Mouse (Mus musculus) lung, embryonic 14.5 days (tissue): ENCODE measurements around the gene Cdc20. TPM values are rescaled to one million over a fixed set of nuclear protein-coding genes. Genes with fewer than 3 reads are reported as not detected.

Experiments
- ATAC-seq: fragments of 200-750 bp; cut with Nextera tagmentation; 2 replicates; pipeline ENCODE4 v1.8.0; 2017; ENCODE audit warnings: mild to moderate bottlenecking, moderate TSS enrichment, moderate library complexity; ENCODE audit not compliant: insufficient read depth
- DNase-seq: peaks from one replicate; pipeline ENCODE4 v3.0.0-alpha.2; 2015
- H3K27ac ChIP-seq: fragments of 300-500 bp; sonication (generic); 2 replicates; pipeline ENCODE4 v1.5.1; 2014; ENCODE audit warnings: low read depth, mild to moderate bottlenecking, moderate library complexity
- H3K27me3 ChIP-seq: fragments of 300-500 bp; sonication (generic); 2 replicates; pipeline ENCODE4 v1.6.1; 2014; ENCODE audit warnings: low read length, control low read depth; ENCODE audit not compliant: insufficient read depth
- H3K36me3 ChIP-seq: fragments of 300-500 bp; sonication (generic); 2 replicates; pipeline ENCODE4 v1.6.1; 2014; ENCODE audit warnings: control low read depth; ENCODE audit not compliant: insufficient read depth
- H3K4me1 ChIP-seq: fragments of 300-500 bp; sonication (generic); 2 replicates; pipeline ENCODE4 v1.6.1; 2014; ENCODE audit warnings: antibody characterized with exemption, control low read depth; ENCODE audit not compliant: insufficient read depth
- H3K4me2 ChIP-seq: fragments of 300-500 bp; sonication (generic); 2 replicates; pipeline ENCODE4 v1.6.1; 2014; ENCODE audit warnings: mild to moderate bottlenecking
- H3K4me3 ChIP-seq: fragments of 300-500 bp; sonication (generic); 2 replicates; pipeline ENCODE4 v1.5.1; 2014; ENCODE audit warnings: low read depth, low read length
- H3K9ac ChIP-seq: fragments of 300-500 bp; sonication (generic); 2 replicates; pipeline ENCODE4 v1.6.1; 2014
- H3K9me3 ChIP-seq: fragments of 300-500 bp; sonication (generic); 2 replicates; pipeline ENCODE4 v1.6.1; 2016; ENCODE audit warnings: low read depth, low read length, control low read depth
- CTCF ChIP-seq: IDR thresholded peaks from 2 replicates; pipeline ENCODE4 v1.5.1; 2016; ENCODE audit warnings: antibody characterized with exemption, low read depth
- WGBS: fragments of 180-500 bp; shearing (Covaris S2); extraction: QIAGEN DNeasy Blood & Tissue Kit; methylation state at CpG from one replicate; pipeline ENCODE4 v1.1.7; 2014; 5-methylcytosine and 5-hydroxymethylcytosine counted together
- polyA plus RNA-seq: library from polyadenylated mRNA; unstranded; fragments of >200 nt; fragmentation: Nextera tagmentation; extraction: Ambion mirVana; gene quantifications from 2 replicates; pipeline ENCODE4 v1.2.1, GENCODE M21; 2014

Cdc20 gene
- polyA plus RNA-seq: 324 and 332 TPM in 2 replicates

- H3K4me1 ChIP-seq: peaks cover 16% of the 10 kb centered on the region
- no peak for TF ChIP-seq CTCF
- H3K27me3 ChIP-seq: no peaks in the 10 kb centered on the region
- peak within 1 kb of the TSS; percentile 88 for H3K4me2 ChIP-seq
- H3K9ac ChIP-seq: peak within 1 kb of the TSS; percentile 90
- peak within 1 kb of the TSS; percentile 85 for H3K4me3 ChIP-seq
- WGBS: under 1% methylated on average over 67 of the region's 67 CpGs
- peaks cover 38% of the 10 kb centered on the region for H3K36me3 ChIP-seq
- ATAC-seq: peak; percentile 96
- H3K9me3 ChIP-seq: no peaks in the 10 kb centered on the region
- peak within 1 kb of the TSS; percentile 84 for H3K27ac ChIP-seq
- peak; percentile 98 for DNase-seq
Observed at GRCm38 (mm10) chr4:118436820-118437603, at the start of gene Cdc20. TSS of gene Cdc20 (minus strand) at chr4:118437352.

- WGBS: 58% methylated on average over 15 of the region's 15 CpGs
- no peaks in the 10 kb centered on the region for H3K27me3 ChIP-seq
- no peak overlapping the region for H3K4me2 ChIP-seq
- H3K9me3 ChIP-seq: no peaks in the 10 kb centered on the region
- ATAC-seq: no peak
- H3K36me3 ChIP-seq: no peaks in the 10 kb centered on the region
- no peaks in the 10 kb centered on the region for H3K4me1 ChIP-seq
- no peak for TF ChIP-seq CTCF
- no peak for DNase-seq
- no peak overlapping the region for H3K4me3 ChIP-seq
- H3K27ac ChIP-seq: no peak overlapping the region
- no peak overlapping the region for H3K9ac ChIP-seq
Observed at GRCm38 (mm10) chr4:118476773-118477530, 39.8 kb upstream of the Cdc20 start.

- H3K4me3 ChIP-seq: no peak overlapping the region
- H3K27me3 ChIP-seq: no peaks in the 10 kb centered on the region
- ATAC-seq (no peak), DNase-seq (no peak)
- 86% methylated on average over 11 of the region's 11 CpGs for WGBS
- no peak overlapping the region for H3K9ac ChIP-seq
- no peak overlapping the region for H3K27ac ChIP-seq
- no peaks in the 10 kb centered on the region for H3K36me3 ChIP-seq
- H3K4me1 ChIP-seq: no peaks in the 10 kb centered on the region
- TF ChIP-seq CTCF: no peak
- no peaks in the 10 kb centered on the region for H3K9me3 ChIP-seq
- H3K4me2 ChIP-seq: no peak overlapping the region
Observed at GRCm38 (mm10) chr4:118472687-118473086, 35.5 kb upstream of the Cdc20 start.

GRCm38 (mm10) chr4:118471281-118471680 lies 34.1 kb upstream of the Cdc20 start:
- H3K27me3 ChIP-seq: no peaks in the 10 kb centered on the region
- no peak overlapping the region for H3K4me3 ChIP-seq
- H3K27ac ChIP-seq: no peak overlapping the region
- ATAC-seq (no peak), DNase-seq (no peak)
- 67% methylated on average over 6 of the region's 6 CpGs for WGBS
- H3K4me1 ChIP-seq: no peaks in the 10 kb centered on the region
- TF ChIP-seq CTCF: no peak
- no peaks in the 10 kb centered on the region for H3K36me3 ChIP-seq
- no peak overlapping the region for H3K4me2 ChIP-seq
- H3K9ac ChIP-seq: no peak overlapping the region
- no peaks in the 10 kb centered on the region for H3K9me3 ChIP-seq

GRCm38 (mm10) chr4:118465697-118466163 lies 28.6 kb upstream of the Cdc20 start:
- Histone ChIP-seq H3K27me3 (no peaks in the 10 kb centered on the region), H3K27ac (no peak overlapping the region), H3K4me3 (no peak overlapping the region), H3K9me3 (no peaks in the 10 kb centered on the region), H3K4me1 (no peaks in the 10 kb centered on the region), H3K9ac (no peak overlapping the region), H3K36me3 (no peaks in the 10 kb centered on the region), H3K4me2 (no peak overlapping the region)
- 33% methylated on average over 11 of the region's 11 CpGs for WGBS
- 0 out of 2 replicates have a peak, but pooled peaks have one; percentile 7 for TF ChIP-seq CTCF
- no peak for DNase-seq
- peak; percentile 56; the same call in 1 of the 2 replicates for ATAC-seq

GRCm38 (mm10) chr4:118464956-118465355 lies 27.8 kb upstream of the Cdc20 start:
- no peaks in the 10 kb centered on the region for H3K4me1 ChIP-seq
- no peak overlapping the region for H3K4me2 ChIP-seq
- H3K27me3 ChIP-seq: no peaks in the 10 kb centered on the region
- H3K9me3 ChIP-seq: no peaks in the 10 kb centered on the region
- no peak overlapping the region for H3K4me3 ChIP-seq
- no peak overlapping the region for H3K27ac ChIP-seq
- 90% methylated on average over 3 of the region's 3 CpGs for WGBS
- TF ChIP-seq CTCF: no peak
- DNase-seq: no peak
- no peaks in the 10 kb centered on the region for H3K36me3 ChIP-seq
- H3K9ac ChIP-seq: no peak overlapping the region
- no peak for ATAC-seq
